Mouse (Mus musculus) neural tube, embryonic 11.5 days (tissue): ENCODE measurements at regions not wholly inside any gene's neighbourhood (a gene's known extent, or its start where the extent isn't known, plus 50 kb on each side); places are given as distances from the start of the nearest gene placed in this dataset.
A peak's percentile ranks its signal among the peaks of the same experiment; 100 is the strongest.

ENCODE experiments used
- ATAC-seq: fragments of 200-750 bp; cut with Nextera tagmentation; 2 replicates; pipeline ENCODE4 v1.8.0; 2017; ENCODE audit warnings: moderate number of reproducible peaks, mild to moderate bottlenecking, moderate TSS enrichment, moderate library complexity; ENCODE audit not compliant: insufficient read depth, low FRiP score, low TSS enrichment
- DNase-seq: peaks from one replicate; pipeline ENCODE4 v3.0.0-alpha.2; 2015; ENCODE audit warnings: low spot score
- H3K27ac ChIP-seq: fragments of 300-500 bp; sonication (generic); 2 replicates; pipeline ENCODE4 v1.5.1; 2014; ENCODE audit warnings: low read depth, mild to moderate bottlenecking, low read length
- H3K27me3 ChIP-seq: fragments of 300-500 bp; sonication (generic); 2 replicates; pipeline ENCODE4 v1.6.1; 2014; ENCODE audit warnings: mild to moderate bottlenecking, low read length, mixed read lengths; ENCODE audit not compliant: control insufficient read depth, insufficient read depth
- H3K36me3 ChIP-seq: fragments of 300-500 bp; sonication (generic); 2 replicates; pipeline ENCODE4 v1.6.1; 2014; ENCODE audit warnings: mild to moderate bottlenecking, low read length, moderate library complexity, mixed read lengths; ENCODE audit not compliant: control insufficient read depth, insufficient read depth
- H3K4me1 ChIP-seq: fragments of 300-500 bp; sonication (generic); 2 replicates; pipeline ENCODE4 v1.6.1; 2014; ENCODE audit warnings: low read length, mixed read lengths; ENCODE audit not compliant: control insufficient read depth, insufficient read depth
- H3K4me2 ChIP-seq: fragments of 300-500 bp; sonication (generic); 2 replicates; pipeline ENCODE4 v1.6.1; 2014; ENCODE audit warnings: low read depth, mild to moderate bottlenecking, moderate library complexity
- H3K4me3 ChIP-seq: fragments of 300-500 bp; sonication (generic); 2 replicates; pipeline ENCODE4 v1.5.1; 2014; ENCODE audit warnings: low read depth, low read length
- H3K9ac ChIP-seq: fragments of 300-500 bp; sonication (generic); 2 replicates; pipeline ENCODE4 v1.6.1; 2014; ENCODE audit warnings: mild to moderate bottlenecking, low read length
- H3K9me3 ChIP-seq: fragments of 300-500 bp; sonication (generic); 2 replicates; pipeline ENCODE4 v1.6.1; 2016; ENCODE audit warnings: low read length; ENCODE audit not compliant: control insufficient read depth
- WGBS: fragments of 180-500 bp; shearing (Covaris S2); extraction: QIAGEN DNeasy Blood & Tissue Kit; methylation state at CpG from one replicate; pipeline ENCODE4 v1.1.7; 2014; 5-methylcytosine and 5-hydroxymethylcytosine counted together

GRCm38 (mm10) chr2:169191974-169192373, 236.6 kb upstream of the Zfp64 start:
- WGBS = 63% methylated on average over 7 of the region's 7 CpGs
- no peaks in the 10 kb centered on the region for H3K4me1 ChIP-seq
- H3K4me2 ChIP-seq = no peak overlapping the region
- H3K9ac ChIP-seq = no peak overlapping the region
- no peaks in the 10 kb centered on the region for H3K9me3 ChIP-seq
- no peak overlapping the region for H3K27ac ChIP-seq
- ATAC-seq = no peak
- no peak for DNase-seq
- H3K36me3 ChIP-seq = no peaks in the 10 kb centered on the region
- H3K27me3 ChIP-seq = no peaks in the 10 kb centered on the region
- no peak overlapping the region for H3K4me3 ChIP-seq

- Histone ChIP-seq H3K27ac (no peak overlapping the region), H3K4me3 (no peak overlapping the region), H3K4me2 (no peak overlapping the region), H3K4me1 (no peaks in the 10 kb centered on the region), H3K9me3 (no peaks in the 10 kb centered on the region), H3K9ac (no peak overlapping the region), H3K36me3 (no peaks in the 10 kb centered on the region), H3K27me3 (no peaks in the 10 kb centered on the region)
- WGBS = 42% methylated on average over 10 of the region's 10 CpGs
- DNase-seq = no peak
- no peak for ATAC-seq
These were observed 236.1 kb upstream of the Zfp64 start for GRCm38 (mm10) chr2:169191465-169191864.

GRCm38 (mm10) chr2:169177565-169177964, 222.2 kb upstream of the Zfp64 start:
- H3K9ac ChIP-seq = no peak overlapping the region
- H3K27ac ChIP-seq = no peak overlapping the region
- H3K4me2 ChIP-seq = no peak overlapping the region
- DNase-seq (no peak), ATAC-seq (no peak)
- no peaks in the 10 kb centered on the region for H3K4me1 ChIP-seq
- H3K36me3 ChIP-seq = no peaks in the 10 kb centered on the region
- H3K27me3 ChIP-seq = no peaks in the 10 kb centered on the region
- H3K9me3 ChIP-seq = no peaks in the 10 kb centered on the region
- WGBS = 81% methylated on average over 3 of the region's 3 CpGs
- H3K4me3 ChIP-seq = no peak overlapping the region

- no peak for ATAC-seq
- Histone ChIP-seq H3K4me3 (no peak overlapping the region), H3K9ac (no peak overlapping the region), H3K27me3 (no peaks in the 10 kb centered on the region), H3K27ac (no peak overlapping the region), H3K9me3 (no peaks in the 10 kb centered on the region), H3K4me2 (no peak overlapping the region), H3K36me3 (no peaks in the 10 kb centered on the region), H3K4me1 (no peaks in the 10 kb centered on the region)
- no peak for DNase-seq
- WGBS = 79% methylated on average over 5 of the region's 5 CpGs
These were observed 213.4 kb upstream of the Zfp64 start for GRCm38 (mm10) chr2:169168795-169169194.

GRCm38 (mm10) chr2:169168376-169168775, 213.0 kb upstream of the Zfp64 start:
- no peaks in the 10 kb centered on the region for H3K36me3 ChIP-seq
- H3K9me3 ChIP-seq = no peaks in the 10 kb centered on the region
- 88% methylated on average over 6 of the region's 6 CpGs for WGBS
- H3K4me2 ChIP-seq = no peak overlapping the region
- no peak overlapping the region for H3K27ac ChIP-seq
- no peak for ATAC-seq
- H3K9ac ChIP-seq = no peak overlapping the region
- H3K4me1 ChIP-seq = no peaks in the 10 kb centered on the region
- H3K4me3 ChIP-seq = no peak overlapping the region
- no peaks in the 10 kb centered on the region for H3K27me3 ChIP-seq
- no peak for DNase-seq

- ATAC-seq (no peak), DNase-seq (no peak)
- Histone ChIP-seq H3K36me3 (no peaks in the 10 kb centered on the region), H3K27me3 (no peaks in the 10 kb centered on the region), H3K4me3 (no peak overlapping the region), H3K9me3 (no peaks in the 10 kb centered on the region), H3K9ac (no peak overlapping the region), H3K4me1 (peaks cover 5% of the 10 kb centered on the region; the same call in 1 of the 2 replicates), H3K4me2 (no peak overlapping the region), H3K27ac (no peak overlapping the region)
- WGBS = 82% methylated on average over 8 of the region's 8 CpGs
These were observed 206.3 kb upstream of the Zfp64 start for GRCm38 (mm10) chr2:169161651-169162050.

- Histone ChIP-seq H3K4me3 (no peak overlapping the region), H3K36me3 (no peaks in the 10 kb centered on the region), H3K9ac (no peak overlapping the region), H3K27me3 (no peaks in the 10 kb centered on the region), H3K4me1 (peaks cover 5% of the 10 kb centered on the region; the same call in 1 of the 2 replicates), H3K27ac (0 out of 2 replicates have a peak overlapping the region, but pooled peaks have one; percentile 4), H3K9me3 (no peaks in the 10 kb centered on the region), H3K4me2 (no peak overlapping the region)
- ATAC-seq = no peak
- no peak for DNase-seq
- WGBS = 38% methylated on average over 11 of the region's 11 CpGs
These were observed 203.4 kb upstream of the Zfp64 start for GRCm38 (mm10) chr2:169158760-169159159.

- no peak for ATAC-seq
- 39% methylated on average over 17 of the region's 17 CpGs for WGBS
- DNase-seq = peak; percentile 43
- Histone ChIP-seq H3K27me3 (no peaks in the 10 kb centered on the region), H3K4me2 (no peak overlapping the region), H3K9ac (no peak overlapping the region), H3K9me3 (no peaks in the 10 kb centered on the region), H3K4me1 (peaks cover 5% of the 10 kb centered on the region; the same call in 1 of the 2 replicates), H3K4me3 (no peak overlapping the region), H3K27ac (peak overlapping the region; percentile 21; the same call in 1 of the 2 replicates), H3K36me3 (no peaks in the 10 kb centered on the region)
These were observed 202.8 kb upstream of the Zfp64 start for GRCm38 (mm10) chr2:169158005-169158673.

GRCm38 (mm10) chr2:169156908-169157307, 201.5 kb upstream of the Zfp64 start:
- H3K9me3 ChIP-seq = no peaks in the 10 kb centered on the region
- H3K4me1 ChIP-seq = peaks cover 5% of the 10 kb centered on the region; the same call in 1 of the 2 replicates
- H3K36me3 ChIP-seq = no peaks in the 10 kb centered on the region
- DNase-seq = no peak
- H3K27me3 ChIP-seq = no peaks in the 10 kb centered on the region
- H3K9ac ChIP-seq = no peak overlapping the region
- no peak overlapping the region for H3K4me2 ChIP-seq
- H3K4me3 ChIP-seq = no peak overlapping the region
- no peak overlapping the region for H3K27ac ChIP-seq
- 71% methylated on average over 8 of the region's 8 CpGs for WGBS
- no peak for ATAC-seq
